Comparison of ENCODE assay signal across 8 mouse cellular contexts in the genomic region with DNA sequence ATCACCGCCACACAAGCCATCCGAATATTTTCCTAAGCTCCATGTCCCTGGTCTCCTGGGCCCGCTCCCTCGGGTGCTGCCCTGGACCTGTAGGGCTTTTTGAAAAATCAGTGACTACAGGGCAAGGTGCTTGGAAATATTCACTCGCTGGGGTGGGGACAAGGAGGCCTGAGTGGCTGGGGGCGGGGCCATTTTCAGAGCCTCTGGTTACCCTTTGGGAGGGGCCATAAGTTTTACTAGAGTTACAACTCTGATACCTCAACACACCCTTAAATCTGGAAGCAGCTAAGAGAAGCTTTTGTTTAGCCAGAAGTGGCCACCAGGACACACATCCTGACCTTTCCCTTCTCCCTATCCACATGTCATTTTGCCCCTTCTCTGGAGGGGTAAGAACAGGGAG. TPM values are rescaled to one million over a fixed set of nuclear protein-coding genes. Genes with fewer than 3 reads are reported as not detected.
DNase-seq lines count a peak whose midpoint lies in the region; ATAC-seq and TF ChIP-seq lines count a peak whose summit lies in the region.

No protein-coding gene starts in this region.

- peak overlapping the region; percentile 96 for H3K4me2 ChIP-seq in hindbrain, embryonic 14.5 days (replicated peaks)
- H3K4me2 ChIP-seq in lung, embryonic 15.5 days, result peak overlapping the region; percentile 87; the same call in 1 of the 2 replicates

- H3K9me3 ChIP-seq in ES-Bruce4 (replicated peaks; ENCODE audit: control insufficient read depth, insufficient read depth, low read length, poor library complexity, severe bottlenecking), result no peaks in the 10 kb centered on the region
- H3K9me3 ChIP-seq in hindbrain, embryonic 14.5 days (ENCODE audit: control insufficient read depth, low read length), result no peaks in the 10 kb centered on the region
- no peaks in the 10 kb centered on the region for H3K9me3 ChIP-seq in lung, embryonic 15.5 days

- H3K36me3 ChIP-seq in ES-Bruce4 (ENCODE audit: control insufficient read depth, insufficient read depth, low read length, poor library complexity, severe bottlenecking), result peaks cover 8% of the 10 kb centered on the region; the same call in 1 of the 2 replicates
- H3K36me3 ChIP-seq in hindbrain, embryonic 14.5 days (replicated peaks; ENCODE audit: control insufficient read depth, insufficient read depth), result peaks cover 63% of the 10 kb centered on the region
- H3K36me3 ChIP-seq in lung, embryonic 15.5 days, result peaks cover 45% of the 10 kb centered on the region

- TF ChIP-seq POLR2A in ES-Bruce4 (IDR thresholded peaks at IDR 0.05; ENCODE audit: insufficient read depth, low read length), result no peak

- H3K27me3 ChIP-seq in ES-Bruce4 (ENCODE audit: control insufficient read depth, insufficient read depth, low read length, poor library complexity, severe bottlenecking), result no peaks in the 10 kb centered on the region
- H3K27me3 ChIP-seq in hindbrain, embryonic 14.5 days (ENCODE audit: control insufficient read depth, insufficient read depth, low read length), result no peaks in the 10 kb centered on the region
- no peaks in the 10 kb centered on the region for H3K27me3 ChIP-seq in lung, embryonic 15.5 days

- H3K9ac ChIP-seq in ES-Bruce4 (ENCODE audit: low read depth, poor library complexity, severe bottlenecking), result peak overlapping the region; percentile 51; the same call in 1 of the 2 replicates
- peak overlapping the region; percentile 100 for H3K9ac ChIP-seq in hindbrain, embryonic 14.5 days
- no peak overlapping the region for H3K9ac ChIP-seq in lung, embryonic 15.5 days

- DNase-seq in cerebellum, adult 9-10 months, result peak; percentile 57
- DNase-seq in cerebellum, adult 18-20 months, result no peak
- DNase-seq in hindbrain, embryonic 14.5 days (ENCODE audit: low spot score), result no peak
- no peak for DNase-seq in spleen, adult 12 weeks (ENCODE audit: low spot score)
- DNase-seq in layer of hippocampus, postnatal 25 days (ENCODE audit: extremely low spot score in 1 of 2, low spot score in 1 of 2), result no peak
- DNase-seq in right cerebral cortex, postnatal 10 days (ENCODE audit: low spot score in 2 of 2), result no peak

- no peak for TF ChIP-seq EP300 in ES-Bruce4 (IDR thresholded peaks at IDR 0.05; ENCODE audit: insufficient read depth, low read depth, low read length)

- WGBS in hindbrain, embryonic 14.5 days, result 57% methylated on average over 6 of the region's 6 CpGs
- 50% methylated on average over 6 of the region's 6 CpGs for WGBS in lung, embryonic 15.5 days

- peaks cover 22% of the 10 kb centered on the region for H3K4me1 ChIP-seq in ES-Bruce4 (ENCODE audit: control insufficient read depth, insufficient read depth, low read length)
- H3K4me1 ChIP-seq in hindbrain, embryonic 14.5 days (replicated peaks; ENCODE audit: control insufficient read depth, insufficient read depth, low read length), result peaks cover 65% of the 10 kb centered on the region
- peaks cover 66% of the 10 kb centered on the region for H3K4me1 ChIP-seq in lung, embryonic 15.5 days

- ATAC-seq in hindbrain, embryonic 14.5 days (ENCODE audit: low FRiP score), result no peak
- no peak for ATAC-seq in lung, embryonic 15.5 days (ENCODE audit: borderline replicate concordance, extremely low read depth, low FRiP score, low TSS enrichment)

- peak overlapping the region; percentile 68 for H3K4me3 ChIP-seq in ES-Bruce4 (ENCODE audit: low read depth, low read length)
- H3K4me3 ChIP-seq in hindbrain, embryonic 14.5 days (replicated peaks; ENCODE audit: low read length), result peak overlapping the region; percentile 93
- H3K4me3 ChIP-seq in lung, embryonic 15.5 days, result peak overlapping the region; percentile 89; the same call in 1 of the 2 replicates

- no peak for TF ChIP-seq CTCF in ES-Bruce4 (IDR thresholded peaks at IDR 0.05; ENCODE audit: low read depth, low read length)

- peak overlapping the region; percentile 31; the same call in 1 of the 2 replicates for H3K27ac ChIP-seq in ES-Bruce4 (ENCODE audit: insufficient read depth, low read length)
- H3K27ac ChIP-seq in hindbrain, embryonic 14.5 days, result no peak overlapping the region
- peak overlapping the region; percentile 73; the same call in 1 of the 2 replicates for H3K27ac ChIP-seq in lung, embryonic 15.5 days

RNA-seq across cellular contexts. Expression of gene Mex3a, which starts 5.0 kb away (rescaled TPM):
- 42.3 and 43.4 TPM in 2 replicates for polyA plus RNA-seq in ES-Bruce4 (2011; ENCODE audit: insufficient read depth, insufficient read length, low read depth, missing spikeins)
- polyA plus RNA-seq in hindbrain, embryonic 14.5 days (2014; fragmentation: Nextera tagmentation; extraction: Ambion mirVana), result 30.8 and 31.0 TPM in 2 replicates
- polyA plus RNA-seq in lung, embryonic 15.5 days (2015; fragmentation: Nextera tagmentation; extraction: Ambion mirVana), result 15.8 and 16.8 TPM in 2 replicates
- 1 to 10 TPM; 4.3 to 4.6 TPM for total RNA-seq in layer of hippocampus, postnatal 25 days (2021)

RNA-seq across cellular contexts. Expression of gene Rab25, which starts 11.0 kb away (rescaled TPM):
- 33.2 and 35.1 TPM in 2 replicates for polyA plus RNA-seq in ES-Bruce4 (2011; ENCODE audit: insufficient read depth, insufficient read length, low read depth, missing spikeins)
- 0.20 TPM in 1 of 2 replicates, not detected in the other for polyA plus RNA-seq in hindbrain, embryonic 14.5 days (2014; fragmentation: Nextera tagmentation; extraction: Ambion mirVana)
- 33.1 and 36.4 TPM in 2 replicates for polyA plus RNA-seq in lung, embryonic 15.5 days (2015; fragmentation: Nextera tagmentation; extraction: Ambion mirVana)
- not detected for total RNA-seq in layer of hippocampus, postnatal 25 days (2021)

RNA-seq across cellular contexts. Expression of gene Lamtor2, which starts 15.7 kb away (rescaled TPM):
- 138 and 151 TPM in 2 replicates for polyA plus RNA-seq in ES-Bruce4 (2011; ENCODE audit: insufficient read depth, insufficient read length, low read depth, missing spikeins)
- 102 and 107 TPM in 2 replicates for polyA plus RNA-seq in hindbrain, embryonic 14.5 days (2014; fragmentation: Nextera tagmentation; extraction: Ambion mirVana)
- polyA plus RNA-seq in lung, embryonic 15.5 days (2015; fragmentation: Nextera tagmentation; extraction: Ambion mirVana), result 165 and 178 TPM in 2 replicates
- total RNA-seq in layer of hippocampus, postnatal 25 days (2021), result 100 to 1,000 TPM in 1 of 2 experiments, 10 to 100 TPM in 1; 99.5 to 115 TPM

RNA-seq across cellular contexts. Expression of gene Ubqln4, which starts 16.4 kb away (rescaled TPM):
- polyA plus RNA-seq in ES-Bruce4 (2011; ENCODE audit: insufficient read depth, insufficient read length, low read depth, missing spikeins), result 118 and 133 TPM in 2 replicates
- 42.9 and 53.6 TPM in 2 replicates for polyA plus RNA-seq in hindbrain, embryonic 14.5 days (2014; fragmentation: Nextera tagmentation; extraction: Ambion mirVana)
- polyA plus RNA-seq in lung, embryonic 15.5 days (2015; fragmentation: Nextera tagmentation; extraction: Ambion mirVana), result 46.4 and 49.4 TPM in 2 replicates
- total RNA-seq in layer of hippocampus, postnatal 25 days (2021), result 100 to 1,000 TPM; 113 to 114 TPM

RNA-seq across cellular contexts. Expression of gene Lmna, which starts 27.4 kb away (rescaled TPM):
- 30.0 and 37.2 TPM in 2 replicates for polyA plus RNA-seq in ES-Bruce4 (2011; ENCODE audit: insufficient read depth, insufficient read length, low read depth, missing spikeins)
- 44.3 and 47.3 TPM in 2 replicates for polyA plus RNA-seq in hindbrain, embryonic 14.5 days (2014; fragmentation: Nextera tagmentation; extraction: Ambion mirVana)
- 111 and 121 TPM in 2 replicates for polyA plus RNA-seq in lung, embryonic 15.5 days (2015; fragmentation: Nextera tagmentation; extraction: Ambion mirVana)
- total RNA-seq in layer of hippocampus, postnatal 25 days (2021), result 10 to 100 TPM; 35.6 to 38.8 TPM

Comparison
In these comparisons a context has a peak if more than half of its experiments do, and no peak if none do; other contexts are left out.
1. RNA of gene Rab25, which starts 11.0 kb away (polyA plus RNA-seq): 33.1 to 36.4 TPM in lung, embryonic 15.5 days and 33.2 to 35.1 TPM in ES-Bruce4; 0.20 TPM in hindbrain, embryonic 14.5 days; every median in the first group is over 10 times any median in the second.
2. Peak in every context shown above with its lines, with median percentiles within 50 percentile points of each other: H3K4me3 ChIP-seq.